Comparison of ENCODE assay signal across 16 mouse cellular contexts in the genomic region with DNA sequence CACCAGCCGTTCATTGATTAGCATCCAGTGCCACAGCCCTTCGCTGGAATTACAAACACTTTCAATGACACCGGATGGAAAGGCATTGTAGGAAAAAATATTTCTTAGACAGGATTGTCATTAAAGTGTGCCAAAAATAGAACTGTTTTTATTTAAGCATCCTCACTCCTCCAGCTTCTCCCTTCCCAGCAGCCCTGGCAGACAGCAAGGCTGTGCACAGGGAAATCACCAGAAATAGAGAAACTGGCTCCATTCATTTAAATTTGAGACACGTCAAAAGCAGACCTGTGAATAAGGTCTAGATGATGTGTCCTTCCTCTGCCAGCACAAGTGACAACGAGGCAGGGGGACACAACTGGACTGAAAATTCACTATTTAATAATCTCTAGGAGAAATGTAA.
A peak's percentile ranks its signal among the peaks of the same experiment; 100 is the strongest.
DNase-seq lines count a peak whose midpoint lies in the region; ATAC-seq and TF ChIP-seq lines count a peak whose summit lies in the region.
"Had no signal": no experiment of that assay in that cellular context is flagged by ENCODE, and none has a peak within 500 bp of the region (broad histone marks: within the 10 kb centered on the region; RNA-seq: fewer than 3 reads in every experiment).

No protein-coding gene starts in this region.

- no peak for TF ChIP-seq POLR2A in CH12.LX (IDR thresholded peaks at IDR 0.05; ENCODE audit: low read depth, low read length)

- H3K27ac ChIP-seq in hindbrain, embryonic 15.5 days (replicated peaks) = 0 out of 2 replicates have a peak overlapping the region, but pooled peaks have one; percentile 39
- H3K27ac ChIP-seq in hindbrain, embryonic 12.5 days = no peak overlapping the region
- H3K27ac ChIP-seq in CH12.LX (ENCODE audit: insufficient read depth, low read depth) = no peak overlapping the region
- H3K27ac ChIP-seq in embryonic facial prominence, embryonic 14.5 days (replicated peaks; ENCODE audit: low read depth, low read length) = 0 out of 2 replicates have a peak overlapping the region, but pooled peaks have one; percentile 4
- H3K27ac ChIP-seq: liver, embryonic 14.5 days; midbrain, embryonic 12.5 days had no signal

- H3K4me1 ChIP-seq in hindbrain, embryonic 15.5 days (replicated peaks) = peaks cover 14% of the 10 kb centered on the region
- peaks cover 8% of the 10 kb centered on the region for H3K4me1 ChIP-seq in hindbrain, embryonic 12.5 days
- peaks cover 11 to 40% of the 10 kb centered on the region in 2 experiments; a peak in 3 of 4 replicates for H3K4me1 ChIP-seq in CH12.LX (ENCODE audit: control insufficient read depth in 1 of 2, insufficient read depth in 2 of 2)
- peaks cover 6% of the 10 kb centered on the region; the same call in 1 of the 2 replicates for H3K4me1 ChIP-seq in embryonic facial prominence, embryonic 14.5 days (ENCODE audit: control insufficient read depth, insufficient read depth, low read length)

- no peak overlapping the region for H3K4me3 ChIP-seq in hindbrain, embryonic 15.5 days
- H3K4me3 ChIP-seq in hindbrain, embryonic 12.5 days = no peak overlapping the region
- H3K4me3 ChIP-seq in CH12.LX (replicated peaks in 1 of 3; ENCODE audit: low read depth in 2 of 3, low read length in 2 of 3, poor library complexity in 1 of 3) = no peak overlapping the region
- H3K4me3 ChIP-seq in embryonic facial prominence, embryonic 14.5 days (ENCODE audit: low read depth, low read length) = no peak overlapping the region
- H3K4me3 ChIP-seq: embryonic facial prominence, embryonic 12.5 days; kidney, embryonic 15.5 days; midbrain, embryonic 12.5 days had no signal

- in situ Hi-C loops in CH12.LX (cut with MboI; ENCODE audit: low pct_ligation_motif_present, low pct_unique_long_range_greater_than_20kb, low sequenced_read_pairs) = no loop called here

- TF ChIP-seq RAD21 in CH12.LX (IDR thresholded peaks at IDR 0.05; ENCODE audit: low read depth, low read length) = no peak

- no peak for TF ChIP-seq CTCF in CH12.LX (conservative IDR thresholded peaks at IDR 0.05 in 1 of 2, IDR thresholded peaks at IDR 0.05 in 1 of 2; ENCODE audit: low read depth in 2 of 2, low read length in 2 of 2)

- no peak overlapping the region for H3K9ac ChIP-seq in hindbrain, embryonic 15.5 days
- no peak overlapping the region for H3K9ac ChIP-seq in hindbrain, embryonic 12.5 days
- H3K9ac ChIP-seq in CH12.LX (ENCODE audit: insufficient read depth, low read depth) = no peak overlapping the region
- H3K9ac ChIP-seq in embryonic facial prominence, embryonic 14.5 days (ENCODE audit: low read depth, low read length) = no peak overlapping the region
- H3K9ac ChIP-seq: embryonic facial prominence, embryonic 12.5 days; kidney, embryonic 15.5 days; liver, embryonic 14.5 days; midbrain, embryonic 12.5 days had no signal

- H3K9me3 ChIP-seq in hindbrain, embryonic 15.5 days = no peaks in the 10 kb centered on the region
- H3K9me3 ChIP-seq in hindbrain, embryonic 12.5 days (replicated peaks) = no peaks in the 10 kb centered on the region
- H3K9me3 ChIP-seq in CH12.LX (replicated peaks; ENCODE audit: low read length) = no peaks in the 10 kb centered on the region
- H3K9me3 ChIP-seq in embryonic facial prominence, embryonic 14.5 days (ENCODE audit: control insufficient read depth, low read length) = no peaks in the 10 kb centered on the region
- H3K9me3 ChIP-seq: embryonic facial prominence, embryonic 12.5 days; kidney, embryonic 15.5 days; midbrain, embryonic 12.5 days had no signal

- ATAC-seq in frontal cortex, adult (ENCODE audit: low TSS enrichment) = peak; percentile 56
- no peak for ATAC-seq in hindbrain, embryonic 15.5 days (ENCODE audit: low FRiP score, low read depth)
- no peak for ATAC-seq in hindbrain, embryonic 12.5 days (ENCODE audit: low FRiP score)
- ATAC-seq in embryonic facial prominence, embryonic 14.5 days (ENCODE audit: low read depth) = no peak
- ATAC-seq: activated CD4-positive, CD25-positive, alpha-beta regulatory T cell, adult 4 months had no signal

- H3K36me3 ChIP-seq in hindbrain, embryonic 15.5 days = no peaks in the 10 kb centered on the region
- H3K36me3 ChIP-seq in hindbrain, embryonic 12.5 days = no peaks in the 10 kb centered on the region
- no peaks in the 10 kb centered on the region for H3K36me3 ChIP-seq in CH12.LX (replicated peaks in 1 of 2; ENCODE audit: control insufficient read depth in 1 of 2, insufficient read depth in 1 of 2, low read length in 1 of 2)
- H3K36me3 ChIP-seq in embryonic facial prominence, embryonic 14.5 days (ENCODE audit: control insufficient read depth, insufficient read depth, low read length) = no peaks in the 10 kb centered on the region
- H3K36me3 ChIP-seq: embryonic facial prominence, embryonic 12.5 days; kidney, embryonic 15.5 days; midbrain, embryonic 12.5 days had no signal

- 64% methylated on average over 5 of the region's 5 CpGs for WGBS in hindbrain, embryonic 15.5 days
- 79% methylated on average over 5 of the region's 5 CpGs for WGBS in hindbrain, embryonic 12.5 days
- WGBS in embryonic facial prominence, embryonic 14.5 days = 59% methylated on average over 5 of the region's 5 CpGs

- dilution Hi-C loops in CH12.LX (cut with MboI; ENCODE audit: extremely low pct_ligation_motif_present, extremely low pct_unique_long_range_greater_than_20kb, low sequenced_read_pairs) = no loop called here

- no peak overlapping the region for H3K4me2 ChIP-seq in hindbrain, embryonic 15.5 days
- H3K4me2 ChIP-seq in hindbrain, embryonic 12.5 days (replicated peaks) = no peak overlapping the region
- no peak overlapping the region for H3K4me2 ChIP-seq in CH12.LX (ENCODE audit: insufficient read depth, low read depth, poor library complexity, severe bottlenecking)
- H3K4me2 ChIP-seq in embryonic facial prominence, embryonic 14.5 days (ENCODE audit: low read depth, low read length) = no peak overlapping the region
- H3K4me2 ChIP-seq: midbrain, embryonic 12.5 days had no signal

- TF ChIP-seq EP300 in CH12.LX (IDR thresholded peaks at IDR 0.05; ENCODE audit: low read length) = peak; percentile 34; the same call in 1 of the 2 replicates

- no peaks in the 10 kb centered on the region for H3K79me2 ChIP-seq in CH12.LX (replicated peaks; ENCODE audit: control insufficient read depth, extremely low read depth, insufficient read depth, poor library complexity, severe bottlenecking)

- H3K27me3 ChIP-seq in hindbrain, embryonic 15.5 days = no peaks in the 10 kb centered on the region
- no peaks in the 10 kb centered on the region for H3K27me3 ChIP-seq in hindbrain, embryonic 12.5 days
- H3K27me3 ChIP-seq in CH12.LX (replicated peaks) = no peaks in the 10 kb centered on the region
- H3K27me3 ChIP-seq in embryonic facial prominence, embryonic 14.5 days (replicated peaks; ENCODE audit: control insufficient read depth, insufficient read depth, low read length) = no peaks in the 10 kb centered on the region
- H3K27me3 ChIP-seq: embryonic facial prominence, embryonic 12.5 days; kidney, embryonic 15.5 days; midbrain, embryonic 12.5 days had no signal

- DNase-seq in frontal cortex, postnatal 14 days (ENCODE audit: low spot score in 2 of 2) = no peak
- DNase-seq in CH12.LX (ENCODE audit: extremely low read depth) = no peak
- no peak for DNase-seq in embryonic facial prominence, embryonic 14.5 days (ENCODE audit: low spot score)
- DNase-seq in kidney, adult 18-20 months = no peak
- DNase-seq: cerebellum, adult 2 months; lung, postnatal 14 days; right cerebral cortex, postnatal 14 days; thymus, adult 2 months had no signal

TF ChIP-seq in CH12.LX, 34 proteins besides CTCF, POLR2A, EP300 and RAD21:
- no peak for TF ChIP-seq UBTF (IDR thresholded peaks at IDR 0.05; ENCODE audit: low read depth, low read length)
- no peak for TF ChIP-seq BHLHE40 (IDR thresholded peaks at IDR 0.05; ENCODE audit: low read depth, low read length)
- TF ChIP-seq MYC (IDR thresholded peaks at IDR 0.05; ENCODE audit: low read depth, low read length) = no peak
- TF ChIP-seq IRF4 (IDR thresholded peaks at IDR 0.05; ENCODE audit: low read depth, low read length) = 0 out of 2 replicates have a peak, but pooled peaks have one; percentile 8

Comparison
In these comparisons a context has a peak if more than half of its experiments do, and no peak if none do; other contexts are left out.
1. H3K27ac ChIP-seq: peak in hindbrain, embryonic 15.5 days (single experiment) and embryonic facial prominence, embryonic 14.5 days (single experiment); none in hindbrain, embryonic 12.5 days (single experiment) and CH12.LX (single experiment).